Mouse (Mus musculus) C2C12 (cell line): Measurements from ENCODE around the gene Arhgef3.

Experiments used
- CEBPB ChIP-seq: IDR thresholded peaks from one replicate; pipeline ENCODE4 v1.6.1; 2011; ENCODE audit warnings: low read depth, mild to moderate bottlenecking, control low read depth, moderate library complexity
- CTCF ChIP-seq: IDR thresholded peaks from one replicate; pipeline ENCODE4 v1.5.1; 2011; ENCODE audit not compliant: control insufficient read depth, insufficient read depth, insufficient read length
- MAX ChIP-seq: IDR thresholded peaks from one replicate; pipeline ENCODE4 v1.6.1; 2011; ENCODE audit warnings: mild to moderate bottlenecking, control low read depth
- MYOD1 ChIP-seq: IDR thresholded peaks from one replicate; pipeline ENCODE4 v1.6.1; 2011; ENCODE audit warnings: low read depth; ENCODE audit not compliant: control insufficient read depth, insufficient read length
- MYOG ChIP-seq: IDR thresholded peaks from one replicate; pipeline ENCODE4 v1.6.1; 2011; ENCODE audit not compliant: control insufficient read depth, insufficient read length; ENCODE audit errors: extremely low read depth
- USF1 ChIP-seq: IDR thresholded peaks from one replicate; pipeline ENCODE4 v1.6.1; 2011; ENCODE audit warnings: low read depth, mild to moderate bottlenecking, control low read depth, moderate library complexity

DNA sequence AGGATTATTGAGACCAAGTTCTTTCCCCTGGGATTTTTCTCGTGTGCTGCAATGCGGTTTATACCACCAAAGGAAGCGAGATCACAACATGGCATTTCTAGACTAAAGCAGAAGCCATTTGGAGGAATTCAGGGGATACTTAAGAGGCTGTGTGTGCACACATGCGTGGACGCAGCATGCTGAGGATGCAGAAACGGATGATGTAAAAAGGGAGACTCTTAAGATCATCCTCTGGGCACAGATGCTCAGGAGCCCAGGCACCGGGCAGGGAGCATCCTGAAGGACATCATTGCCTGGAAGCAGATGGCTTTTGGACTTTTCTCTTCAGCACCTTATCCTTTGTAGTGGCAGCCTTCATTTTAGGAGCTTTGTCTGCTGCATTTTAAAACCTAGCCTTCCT, 246.2 kb downstream of the Arhgef3 start:
- TF ChIP-seq CTCF (no peak), CEBPB (no peak), USF1 (no peak), MAX (no peak), MYOG (no peak), MYOD1 (no peak)
